Mouse (Mus musculus) gastrocnemius, postnatal 4 days (tissue): Measurements from ENCODE around the gene Def6. TPM values are rescaled to one million over a fixed set of nuclear protein-coding genes. Genes with fewer than 3 reads are reported as not detected.

Experiments used
- DNase-seq, 2 experiments: peaks; one replicate each; pipeline ENCODE4 v3.0.0; 2021 to 2022; ENCODE audit warnings: low spot score in 2 of 2, mixed read lengths in 2 of 2
- long read RNA-seq, 2 experiments: library from polyadenylated mRNA; stranded (forward); transcript quantifications; one replicate each; pipeline ENCODE4 v2.0.0; 2021
- total RNA-seq, 2 experiments: library from RNA; stranded (reverse); gene quantifications; 2 replicates each; pipeline ENCODE4 v1.2.3; 2021

The Def6 gene
- 1 to 10 TPM; 4.7 to 4.8 TPM for total RNA-seq
- long read RNA-seq, experiment 1, transcript Def6-201 (11 exons, 2,277 nt): major isoform, 7 of 8 reads
- long read RNA-seq, experiment 1, partial matches to known transcripts: 0 of 8 reads
- long read RNA-seq, experiment 1, other reads (novel, unspliced or antisense): 1 of 8 reads
- long read RNA-seq, experiment 2, transcript Def6-201 (11 exons, 2,277 nt): major isoform, 8 of 11 reads
- long read RNA-seq, experiment 2, partial matches to known transcripts: 2 of 11 reads
- long read RNA-seq, experiment 2, other reads (novel, unspliced or antisense): 1 of 11 reads

DNA sequence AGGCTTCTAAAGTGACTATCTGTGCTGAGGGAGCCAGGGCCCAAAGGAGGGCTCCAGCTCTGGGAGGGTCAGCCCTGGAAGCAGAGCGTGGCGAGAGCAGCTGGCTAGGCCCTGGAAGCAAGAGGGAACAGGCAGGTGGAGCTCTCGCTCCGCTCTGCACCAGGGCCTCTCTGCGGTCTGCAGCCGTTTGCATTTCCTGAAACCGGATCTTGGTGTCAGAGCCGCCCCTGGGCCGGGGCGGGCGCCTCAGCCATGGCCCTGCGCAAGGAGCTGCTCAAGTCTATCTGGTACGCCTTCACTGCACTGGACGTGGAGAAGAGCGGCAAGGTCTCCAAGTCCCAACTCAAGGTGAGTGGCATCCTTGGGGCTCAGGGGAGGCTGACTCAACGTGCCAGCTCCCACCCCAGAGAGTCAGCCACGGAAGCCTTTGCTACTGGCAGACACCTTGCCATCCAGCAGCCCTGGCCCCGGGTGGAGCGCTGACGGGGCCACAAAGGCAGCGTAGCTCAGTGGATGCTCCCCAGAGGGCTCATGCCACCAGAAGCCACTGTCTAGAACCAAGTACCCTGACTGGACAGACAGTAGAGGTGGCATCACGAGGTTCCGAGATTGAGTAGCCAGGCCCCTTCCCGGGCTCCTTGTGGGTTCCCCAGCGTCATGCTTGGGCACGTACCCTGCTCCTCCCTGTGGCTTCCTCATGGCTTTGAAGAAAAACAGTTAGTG lies at the start of gene Def6:
Def6 (plus strand) TSS at position 188 of the 723 bp plus-strand sequence.
- peak; percentile 65 to 84 for DNase-seq

DNA sequence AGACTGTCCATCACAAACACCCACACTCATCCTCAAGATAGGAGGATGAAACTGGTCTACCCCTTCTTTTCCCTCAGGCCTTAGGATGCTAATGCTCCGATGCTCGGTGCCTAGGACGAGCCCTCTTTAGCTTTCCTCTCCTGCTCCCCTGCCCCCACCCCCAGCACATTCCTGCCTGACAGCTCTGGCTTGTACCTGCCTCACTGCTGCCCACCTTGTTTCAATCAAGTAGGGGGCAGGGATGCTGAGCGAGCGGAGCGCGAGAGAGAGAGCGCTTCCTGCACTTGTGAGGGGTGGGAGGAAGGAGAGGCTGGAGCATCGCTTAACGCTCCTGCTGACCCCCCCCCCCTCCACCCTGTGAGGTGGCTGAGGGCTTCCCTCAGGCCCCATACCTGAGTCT lies 47.2 kb upstream of the Def6 start:
- DNase-seq: no peak

DNA sequence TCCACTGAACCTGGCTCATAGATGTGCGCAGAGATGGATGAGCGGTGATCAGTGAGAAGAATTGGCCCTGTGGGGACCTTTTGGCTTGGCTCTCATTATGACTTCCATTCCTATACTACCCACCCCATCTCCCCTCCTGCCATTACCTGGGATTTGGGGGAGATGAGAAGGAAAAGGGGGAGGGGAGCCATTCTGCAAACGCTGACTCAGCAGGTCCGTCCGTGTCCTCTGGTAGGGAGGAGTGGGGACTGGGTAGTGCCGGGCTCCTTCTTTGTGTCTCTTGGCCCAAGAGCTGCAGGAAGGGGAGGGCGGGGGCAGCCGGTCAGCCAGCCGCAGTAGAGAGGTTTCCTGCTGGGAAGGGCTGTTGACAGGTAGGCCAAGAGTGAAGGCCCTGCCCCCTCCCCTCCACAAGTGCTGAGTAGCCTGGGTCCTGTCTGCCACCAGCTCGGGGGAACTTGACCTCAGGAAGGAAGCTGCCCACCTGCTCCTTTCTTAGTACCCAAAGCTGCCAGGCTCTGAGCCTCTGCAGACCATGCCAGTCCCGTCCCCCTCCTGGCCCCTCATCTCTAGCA lies 46.2 kb upstream of the Def6 start:
- DNase-seq: no peak

DNA sequence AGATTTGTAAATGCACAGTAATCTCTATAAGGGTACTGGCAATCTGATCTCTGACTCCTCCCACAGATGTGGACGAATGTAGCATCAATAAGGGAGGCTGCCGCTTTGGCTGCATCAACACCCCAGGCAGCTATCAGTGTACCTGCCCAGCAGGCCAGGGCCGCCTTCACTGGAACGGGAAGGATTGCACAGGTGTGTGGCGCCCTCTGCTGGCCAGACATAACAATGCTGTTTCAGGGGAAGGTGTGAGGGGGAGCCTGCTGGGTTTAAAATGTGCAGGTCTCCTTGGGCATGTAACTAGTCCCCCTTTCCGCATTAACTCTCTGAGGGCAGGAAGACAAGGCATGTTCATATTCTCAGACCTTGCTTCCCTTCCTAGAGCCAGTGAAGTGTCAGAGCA lies 43.9 kb upstream of the Def6 start:
- peak; percentile 63 to 73 for DNase-seq

DNA sequence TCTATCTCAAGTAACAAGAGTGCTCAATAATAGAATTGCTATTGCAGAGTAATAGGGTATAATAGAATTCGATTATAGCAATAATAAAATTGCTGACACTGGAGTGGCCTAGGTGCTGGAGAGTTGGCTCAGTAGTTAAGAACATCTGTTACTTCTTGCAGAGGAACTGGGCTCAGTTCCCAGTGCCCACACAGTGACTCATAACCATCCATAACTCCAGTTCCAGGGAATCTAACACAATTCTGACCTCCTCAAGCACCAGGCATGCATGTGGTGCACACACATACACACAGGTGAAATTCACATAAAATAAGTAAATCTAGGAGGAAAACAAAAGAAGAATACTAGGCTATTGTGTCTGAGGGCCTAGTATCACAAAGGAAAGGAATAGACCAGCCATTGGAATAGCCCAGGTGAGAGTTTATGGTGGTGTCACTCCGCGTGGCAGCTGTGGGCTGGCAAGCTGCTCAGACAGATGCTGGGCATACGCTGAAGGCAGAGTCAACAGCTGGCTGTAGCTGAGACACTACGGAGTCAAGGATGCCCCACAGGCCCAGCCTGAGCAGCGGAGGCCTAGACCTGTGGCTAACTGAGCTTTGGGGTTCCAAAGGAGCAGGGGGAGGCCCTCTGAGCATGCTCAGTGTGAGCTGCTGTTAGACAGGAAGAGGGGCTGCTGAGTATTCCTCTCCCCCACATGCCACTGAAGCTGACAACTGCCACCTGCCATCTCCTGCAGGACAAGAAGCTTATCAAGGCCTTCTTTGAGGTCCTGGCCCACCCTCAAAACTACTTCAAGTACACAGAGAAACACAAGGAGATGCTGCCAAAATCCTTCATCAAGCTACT lies 36.9 kb upstream of the Def6 start:
- no peak for DNase-seq

DNA sequence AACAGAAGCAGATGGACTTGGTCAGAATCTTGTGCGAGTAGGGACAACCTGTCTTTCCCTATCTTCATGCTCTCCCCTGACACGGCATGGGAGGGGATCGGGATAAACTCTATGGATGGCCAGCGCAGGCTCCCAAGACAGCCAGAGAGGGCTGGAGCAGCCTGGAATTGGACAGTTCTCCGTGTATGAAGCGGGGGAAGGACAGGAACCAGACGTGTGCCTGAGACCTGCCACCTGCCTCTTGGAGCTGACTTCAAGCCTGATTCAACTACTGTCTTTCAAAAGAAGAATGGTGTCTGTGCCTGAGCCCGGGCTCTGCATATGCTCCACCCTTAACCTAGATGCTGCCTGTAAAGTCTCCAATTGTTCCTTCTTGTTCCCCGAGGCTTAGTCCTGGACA lies 34.9 kb upstream of the Def6 start:
- DNase-seq: no peak

DNA sequence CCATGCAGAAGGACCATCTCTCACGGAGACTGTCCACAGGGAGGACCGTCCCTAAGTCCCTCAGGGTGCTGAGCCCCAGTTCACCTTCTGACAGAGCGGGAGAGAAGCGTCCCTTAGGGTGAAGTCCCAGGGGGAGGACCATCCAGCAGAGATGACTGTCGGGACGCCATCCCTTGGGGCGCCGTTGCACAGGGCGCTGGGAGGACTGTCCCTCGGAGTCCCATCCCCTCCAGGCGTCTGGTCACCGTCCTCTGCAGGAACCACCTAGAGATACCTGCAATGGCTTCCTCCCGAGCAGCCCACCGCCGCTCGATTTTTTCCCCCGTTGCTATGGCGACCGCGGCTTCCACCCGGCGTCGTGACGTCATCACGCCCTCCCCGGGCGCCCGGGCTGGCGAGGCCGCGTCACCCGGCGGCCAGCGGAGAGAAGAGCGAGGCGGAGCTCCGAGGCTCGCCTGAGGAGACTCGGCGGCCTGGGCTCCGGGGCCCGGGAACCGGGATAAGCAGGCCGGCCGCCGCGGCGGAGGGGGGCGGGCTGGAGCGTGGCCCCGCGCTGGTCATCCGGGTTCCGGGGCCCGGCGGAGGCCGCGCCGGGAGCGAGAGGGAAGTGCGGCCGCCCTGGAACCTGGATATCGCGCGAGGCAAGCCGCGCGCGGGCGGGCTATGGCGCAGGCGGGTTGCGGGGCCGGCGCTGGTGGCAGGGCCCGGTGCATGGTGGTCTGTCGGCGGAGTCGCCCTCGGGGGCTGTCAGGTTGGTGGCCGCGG lies 30.6 kb upstream of the Def6 start, which contains the start of gene Zfp523:
Zfp523 (plus strand) TSS at position 355 of the 765 bp plus-strand sequence.
- DNase-seq: peak; percentile 89 to 91

DNA sequence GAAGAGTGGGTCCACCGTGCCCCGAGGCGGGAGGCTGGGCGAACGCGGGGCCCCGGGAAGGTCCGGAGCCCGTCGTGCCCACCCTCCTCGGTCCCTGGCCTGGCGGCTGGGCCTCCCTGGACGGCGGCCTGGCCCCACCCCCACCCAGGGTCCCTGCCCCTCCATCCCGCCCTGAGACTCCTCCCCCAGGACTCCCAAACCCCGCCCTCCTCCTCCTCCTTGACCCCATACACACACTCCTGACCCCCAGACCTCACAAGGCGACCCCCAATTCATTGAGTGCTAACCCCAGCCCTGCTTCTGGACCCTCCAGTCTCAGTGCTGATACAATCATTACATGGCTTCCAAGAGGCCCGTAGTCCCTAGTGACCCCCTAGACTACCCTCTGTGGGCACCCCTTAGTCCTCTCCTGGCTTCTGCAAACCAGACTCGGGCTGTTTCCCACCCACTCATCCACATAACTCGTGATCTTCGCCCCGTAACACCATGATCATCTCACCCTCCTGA lies 30.0 kb upstream of the Def6 start:
- no peak for DNase-seq

DNA sequence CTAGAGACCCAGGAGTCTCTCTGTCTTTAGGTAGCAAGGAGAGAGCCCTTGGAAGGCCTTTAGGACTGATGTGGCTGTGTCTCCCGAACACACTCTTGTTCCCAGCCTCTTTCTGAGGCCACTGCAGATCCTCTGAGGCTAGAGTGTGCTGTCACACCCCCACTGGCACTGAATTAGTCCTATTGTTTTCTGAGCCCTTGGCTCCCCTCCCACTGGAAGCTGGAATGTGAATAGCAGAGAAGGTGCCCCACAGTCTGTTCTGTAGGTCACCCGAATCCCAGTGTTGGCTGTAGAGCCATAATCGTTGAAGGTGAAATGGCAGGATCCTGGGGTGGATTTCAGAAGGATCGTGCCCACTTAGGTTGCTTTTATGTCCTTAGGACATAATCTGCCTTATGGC lies 27.2 kb upstream of the Def6 start:
- no peak for DNase-seq

DNA sequence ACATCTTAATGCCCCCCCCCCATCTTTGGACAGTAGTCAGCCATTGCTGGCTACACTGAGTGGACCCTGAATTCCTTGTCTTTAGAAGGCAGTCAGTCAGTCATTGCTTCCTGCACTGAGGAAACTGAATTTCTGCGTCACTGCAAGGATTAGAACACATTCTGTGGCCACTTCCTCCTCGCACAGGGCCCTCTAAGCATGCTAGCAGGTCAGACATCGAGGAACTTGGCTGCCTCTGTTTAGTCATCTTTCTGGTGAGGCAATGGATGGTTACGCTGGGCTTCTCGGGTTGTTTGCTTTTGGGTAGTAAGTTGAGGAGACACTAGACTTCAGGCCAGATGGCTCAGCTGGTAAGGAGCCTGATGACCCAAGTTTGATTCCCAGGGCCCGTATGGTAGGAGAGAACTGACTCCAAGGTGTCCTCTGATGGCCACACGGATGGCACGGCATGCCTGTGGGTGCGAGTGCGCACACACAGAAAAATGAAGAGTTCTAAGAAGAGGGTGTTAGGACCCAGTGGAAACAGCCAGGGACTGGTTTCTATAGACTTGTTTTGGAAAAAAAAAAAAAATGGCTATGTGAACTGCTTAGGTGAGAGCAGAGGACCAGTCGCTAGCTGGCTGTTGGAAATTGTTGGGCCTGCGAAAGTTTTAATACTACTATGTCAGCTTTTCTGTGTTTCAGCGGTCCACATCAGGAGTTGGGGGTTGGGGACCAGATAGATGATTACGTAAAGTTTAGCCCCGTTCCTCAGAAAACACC lies 26.6 kb upstream of the Def6 start:
- DNase-seq: no peak

DNA sequence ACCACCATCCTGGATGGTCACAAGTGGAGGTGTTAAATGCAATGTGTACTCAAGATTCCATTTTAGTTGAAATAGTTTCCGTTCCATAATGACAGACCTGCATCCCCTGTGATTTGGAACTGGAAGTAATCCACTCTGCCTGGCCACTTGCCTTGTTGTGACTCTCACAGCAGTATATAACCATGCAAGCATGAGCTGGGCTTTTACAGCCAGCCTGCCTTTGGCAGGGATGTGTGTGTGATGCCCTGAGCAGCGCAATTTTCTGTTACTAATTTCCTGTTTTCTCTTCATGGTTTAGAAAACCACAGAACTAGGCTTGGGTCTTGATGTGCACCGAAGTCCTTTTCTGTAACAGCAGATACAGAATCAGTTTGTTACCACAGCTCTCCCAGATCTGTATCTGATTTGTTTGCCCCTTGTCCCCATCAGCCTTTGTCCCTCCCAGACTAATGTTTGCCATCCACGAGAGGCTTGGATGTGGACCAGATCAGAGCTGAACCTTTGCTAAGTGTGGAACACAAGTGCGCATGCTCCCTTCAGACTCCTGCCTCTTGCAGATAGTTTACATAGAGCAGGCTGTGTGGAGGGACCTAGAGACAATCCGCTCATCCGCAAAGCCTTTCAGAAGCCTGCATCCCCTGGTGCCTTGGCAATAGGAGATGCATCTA lies 22.5 kb upstream of the Def6 start:
- no peak for DNase-seq

DNA sequence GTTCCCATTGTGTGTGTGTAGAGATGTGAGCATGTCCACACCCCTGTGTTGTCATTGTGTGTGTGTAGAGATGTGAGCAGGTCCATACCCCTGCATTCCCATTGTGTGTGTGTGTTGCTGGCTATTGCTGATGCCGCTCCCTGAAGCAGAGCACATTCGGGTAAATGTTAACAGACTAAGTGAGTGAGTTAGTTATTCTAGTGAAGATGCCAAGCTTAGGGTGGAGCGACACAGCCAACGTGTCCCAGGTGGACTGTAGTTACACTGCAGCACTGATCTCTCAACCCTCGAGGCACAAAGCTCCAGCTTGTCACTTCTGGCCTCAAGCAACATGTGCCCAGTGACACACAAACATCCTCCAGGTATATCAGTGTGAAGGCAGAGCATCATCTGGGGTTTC lies 19.3 kb upstream of the Def6 start:
- DNase-seq: no peak

DNA sequence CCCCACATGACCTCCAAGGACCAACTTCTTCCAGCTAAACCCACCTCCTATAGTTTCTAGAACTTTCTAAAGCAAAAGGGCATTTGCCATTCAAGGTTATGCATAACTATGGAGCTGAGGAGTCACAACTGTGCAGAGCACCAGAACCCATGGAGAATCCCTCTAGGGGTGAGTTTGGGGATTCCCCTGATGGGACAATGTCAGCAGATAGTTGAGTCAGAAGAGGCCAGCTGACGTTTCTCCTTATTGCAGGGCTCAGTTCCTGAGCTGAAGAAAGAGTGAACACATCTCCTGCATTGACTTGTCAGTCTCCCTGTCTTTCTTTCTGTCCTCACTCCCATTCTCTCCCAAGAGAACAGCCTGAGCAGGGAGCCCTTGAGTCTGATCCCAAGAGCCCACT lies 14.8 kb upstream of the Def6 start:
- no peak for DNase-seq

DNA sequence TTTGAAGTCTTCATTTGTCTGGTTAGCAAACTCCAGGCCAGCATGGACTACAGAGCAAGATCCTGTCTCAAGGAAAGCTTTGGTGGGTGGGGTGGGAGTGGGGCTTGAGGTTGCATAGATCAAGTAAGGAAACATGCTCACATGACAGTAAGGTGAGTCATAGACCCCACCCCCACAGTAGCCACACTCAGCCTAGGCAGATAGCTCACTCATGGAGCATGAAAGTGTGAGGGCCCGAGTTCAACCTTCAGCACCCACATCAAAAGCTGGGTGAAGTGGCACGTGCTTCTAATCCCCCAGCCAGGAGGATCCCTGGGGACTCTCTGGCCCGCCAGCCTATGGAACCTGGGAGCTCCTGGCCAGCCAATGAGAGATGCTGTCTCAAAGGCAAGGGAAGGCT lies 14.0 kb upstream of the Def6 start:
- DNase-seq: no peak

DNA sequence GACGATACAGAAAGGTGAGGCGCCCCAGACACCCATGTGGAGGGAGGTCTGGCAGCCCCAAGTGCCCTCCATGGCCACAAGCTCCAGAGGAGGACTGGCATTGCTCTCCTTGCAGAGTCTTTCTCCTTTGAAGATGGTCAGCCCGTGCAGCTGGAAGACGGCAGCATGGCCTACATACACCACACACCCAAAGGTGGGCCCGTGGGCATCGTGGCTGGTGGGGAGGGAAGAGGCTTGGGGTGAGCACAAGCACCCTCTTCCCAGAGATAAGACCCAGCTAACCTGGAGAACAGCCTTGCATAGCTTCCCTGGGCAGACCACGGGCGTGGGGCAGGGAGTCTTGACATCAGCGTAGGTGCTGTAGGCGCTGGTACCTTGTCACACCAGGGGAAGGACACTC lies 12.5 kb upstream of the Def6 start:
- no peak for DNase-seq

DNA sequence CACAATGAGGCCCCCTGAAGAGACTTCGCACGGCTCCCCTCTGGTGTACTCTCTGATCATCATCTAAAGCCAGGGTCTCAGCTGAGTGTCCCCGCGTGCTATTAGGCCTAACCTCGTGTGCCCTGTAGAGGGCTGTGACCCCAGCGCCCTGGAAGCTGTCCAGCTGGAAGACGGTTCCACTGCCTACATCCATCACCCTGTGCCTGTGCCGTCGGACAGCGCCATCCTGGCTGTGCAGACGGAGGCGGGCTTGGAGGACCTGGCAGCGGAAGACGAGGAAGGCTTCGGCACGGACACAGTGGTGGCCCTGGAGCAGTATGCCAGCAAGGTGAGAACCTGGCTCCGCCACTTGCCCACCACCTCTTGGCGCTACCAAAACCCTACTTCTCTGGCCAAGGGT lies 9.9 kb upstream of the Def6 start:
- no peak for DNase-seq

DNA sequence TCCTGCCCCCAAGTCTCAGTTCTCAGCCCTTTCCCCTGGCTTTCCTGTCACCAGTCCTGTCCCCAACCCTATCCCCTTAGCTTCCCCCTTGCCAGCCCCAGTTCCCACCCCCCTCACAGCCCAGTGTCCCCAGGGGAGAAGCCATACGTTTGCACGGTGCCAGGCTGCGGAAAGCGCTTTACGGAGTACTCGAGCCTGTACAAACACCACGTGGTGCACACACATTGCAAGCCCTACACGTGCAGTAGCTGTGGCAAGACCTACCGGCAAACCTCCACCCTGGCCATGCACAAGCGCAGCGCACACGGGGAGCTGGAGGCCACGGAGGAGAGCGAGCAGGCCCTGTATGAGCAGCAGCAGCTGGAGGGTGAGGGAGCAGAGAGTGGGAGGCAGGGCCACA lies 5.6 kb upstream of the Def6 start:
- no peak for DNase-seq

DNA sequence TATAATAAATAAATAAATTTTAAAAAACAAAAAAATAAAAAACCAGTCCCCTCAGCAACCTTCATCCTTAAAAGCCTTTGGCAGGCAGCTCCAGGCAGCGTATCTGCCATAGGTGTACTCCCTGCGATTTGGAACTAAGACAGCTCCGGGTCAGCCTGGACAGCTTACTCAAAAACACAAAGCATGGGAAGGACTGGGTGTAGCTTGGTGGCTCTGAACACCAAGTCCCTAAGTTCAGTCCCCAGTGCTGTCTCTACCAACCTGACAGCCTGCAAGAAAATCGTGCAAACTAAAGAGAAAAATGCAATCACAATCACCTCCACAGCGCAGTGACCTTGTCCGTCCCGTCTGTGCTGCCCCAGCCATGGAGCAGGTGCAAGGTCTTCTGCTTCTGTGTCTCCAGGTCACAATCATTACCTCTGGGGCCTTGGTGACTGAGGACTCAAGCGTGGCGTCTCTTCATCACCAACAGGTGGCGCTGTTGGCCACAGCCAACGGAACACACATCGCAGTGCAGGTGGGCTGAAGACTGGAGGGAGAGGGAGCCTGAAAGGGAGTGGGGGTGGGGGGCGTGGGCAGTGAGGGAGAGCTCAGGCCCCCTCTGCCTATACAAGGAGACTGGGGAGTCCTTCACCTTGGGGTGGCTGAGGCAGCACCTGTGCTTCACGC lies 3.4 kb upstream of the Def6 start:
- peak in 1 of 2 experiments; percentile 49 for DNase-seq

DNA sequence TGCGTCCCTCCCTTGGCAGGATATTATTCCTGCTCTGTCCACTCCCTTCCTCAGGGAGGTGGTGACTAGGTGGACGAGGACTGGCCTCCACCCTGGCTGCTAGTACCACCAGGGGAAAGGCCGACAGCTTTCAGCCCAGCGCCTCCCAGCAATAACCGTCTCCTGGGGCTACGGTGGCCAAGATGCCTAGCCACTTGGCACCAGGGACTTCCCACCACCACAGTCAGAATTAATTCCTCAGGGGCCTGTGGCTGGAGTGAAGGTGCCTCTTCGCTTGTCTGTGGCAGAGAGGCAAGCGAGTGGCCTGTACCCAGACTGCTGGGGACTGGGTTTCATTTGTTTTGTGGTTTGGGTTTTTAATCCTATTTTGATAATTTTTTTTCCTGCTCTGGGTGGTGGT lies 2.1 kb upstream of the Def6 start:
- DNase-seq: no peak
